Mouse (Mus musculus) adrenal gland, adult 2 months (tissue): ENCODE results near the gene Zbtb45. TPM values are rescaled to one million over a fixed set of nuclear protein-coding genes. Genes with fewer than 3 reads are reported as not detected.
A peak's percentile ranks its signal among the peaks of the same experiment; 100 is the strongest.

Experiments used
- DNase-seq: peaks from one replicate; pipeline ENCODE4 v3.0.0; 2021
- long read RNA-seq: library from polyadenylated mRNA; stranded (forward); transcript quantifications from one replicate; pipeline ENCODE4 v2.0.0, GENCODE M21; 2021
- polyA plus RNA-seq: library from polyadenylated mRNA; depleted of rRNA; stranded (reverse); fragments of >200 nt; gene quantifications from 2 replicates; pipeline ENCODE4 v1.2.3, GENCODE M21; 2012; rRNA removed
- total RNA-seq, 2 experiments: library from RNA; stranded (reverse); gene quantifications; 2 replicates each; pipeline ENCODE4 v1.2.3; 2021

Gene Zbtb45
- 10 to 100 TPM; 10.7 to 15.5 TPM for total RNA-seq
- polyA plus RNA-seq, result 53.7 and 59.9 TPM in 2 replicates
- long read RNA-seq, partial matches to known transcripts, result 0 of 19 reads
- long read RNA-seq, other reads (novel, unspliced or antisense), result 15 of 19 reads

DNA sequence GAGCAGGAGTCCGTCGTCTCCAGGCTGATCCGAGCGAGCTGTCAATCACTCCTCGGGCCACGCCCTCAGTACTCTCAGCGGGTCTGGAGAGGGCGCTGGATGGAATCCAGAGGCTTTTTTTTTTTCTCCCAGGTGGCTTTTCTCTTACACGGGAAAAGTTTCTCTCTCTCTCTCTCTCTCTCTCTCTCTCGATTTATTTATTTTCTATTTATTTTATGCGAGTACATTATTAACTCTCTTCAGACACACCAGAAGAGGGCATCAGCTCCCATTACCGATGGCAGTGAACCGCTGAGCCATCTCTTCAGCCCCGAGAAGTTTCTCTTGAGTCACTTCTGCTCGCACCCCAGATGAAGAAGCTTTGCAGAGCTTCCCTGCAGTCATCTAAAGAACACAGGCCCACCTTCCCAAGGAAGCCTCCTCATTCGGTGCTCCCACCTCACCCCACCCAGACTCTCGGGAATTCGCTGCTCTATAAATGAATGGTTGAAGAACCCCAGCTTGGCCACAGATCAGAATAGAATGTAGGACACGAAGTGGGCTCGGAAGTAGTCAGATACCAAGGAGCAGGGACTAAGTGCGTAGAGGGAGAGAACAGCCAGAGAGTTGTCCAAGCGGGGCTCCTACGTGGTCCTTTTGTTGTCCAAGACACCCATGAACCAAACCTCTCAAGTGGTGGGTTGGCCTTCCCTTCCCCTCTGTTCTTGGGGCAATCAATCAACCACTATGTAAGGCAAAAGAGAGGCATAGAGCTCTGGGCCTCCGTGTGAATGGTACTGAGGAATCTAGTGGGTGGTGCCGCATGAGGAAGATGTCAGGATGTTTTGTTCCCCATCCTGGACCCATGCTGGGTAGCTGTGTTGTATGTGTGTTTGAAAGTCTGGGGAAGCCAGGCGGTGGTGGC is at the start of gene Zbtb45:
Zbtb45 (minus strand) TSS at position 30 of the 904 bp plus-strand sequence.
- DNase-seq, result peak; percentile 32

GRCm38 (mm10) chr7:13059536-13059935 is 49.7 kb upstream of the Zbtb45 start:
- no peak for DNase-seq

- no peak for DNase-seq
These were observed 47.3 kb upstream of the Zbtb45 start for GRCm38 (mm10) chr7:13056913-13057700.

DNA sequence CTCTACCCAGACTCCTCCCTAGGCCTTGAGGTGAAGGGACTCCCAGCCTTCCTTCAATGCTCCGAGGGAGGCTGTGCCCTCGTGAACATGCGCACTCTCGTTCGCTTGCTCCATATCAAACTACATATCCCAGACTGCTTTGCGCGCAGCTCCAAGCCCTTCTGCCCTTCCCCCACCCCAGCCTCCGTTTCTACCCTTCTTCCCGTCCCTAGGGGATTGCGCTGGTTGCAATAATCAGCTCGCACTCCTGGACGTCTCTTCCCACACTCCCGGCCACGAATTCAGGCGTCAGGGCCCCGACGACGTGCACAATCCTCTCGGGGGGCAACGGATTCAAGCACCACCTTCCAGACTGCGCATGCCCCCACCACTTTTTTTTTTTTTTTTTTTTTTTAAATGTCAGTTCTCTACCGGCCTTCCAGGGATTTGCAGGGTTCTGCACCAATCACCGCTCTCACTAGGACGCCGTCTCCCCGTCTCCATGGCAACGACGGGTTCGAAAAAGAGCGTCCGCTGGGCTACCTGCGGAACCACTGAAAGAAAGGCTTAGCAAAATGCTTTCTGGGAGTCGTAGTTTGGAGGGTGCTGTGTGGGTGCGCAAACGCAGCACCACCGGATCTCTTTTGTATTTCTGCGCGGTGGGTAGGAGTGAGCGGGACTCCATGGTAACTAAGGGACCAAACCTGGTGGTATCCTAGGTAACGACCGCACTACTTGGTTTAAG is 44.6 kb upstream of the Zbtb45 start, which contains the start of gene Mzf1:
Mzf1 (minus strand) TSS at position 478 of the 724 bp plus-strand sequence.
- peak; percentile 94 for DNase-seq

DNA sequence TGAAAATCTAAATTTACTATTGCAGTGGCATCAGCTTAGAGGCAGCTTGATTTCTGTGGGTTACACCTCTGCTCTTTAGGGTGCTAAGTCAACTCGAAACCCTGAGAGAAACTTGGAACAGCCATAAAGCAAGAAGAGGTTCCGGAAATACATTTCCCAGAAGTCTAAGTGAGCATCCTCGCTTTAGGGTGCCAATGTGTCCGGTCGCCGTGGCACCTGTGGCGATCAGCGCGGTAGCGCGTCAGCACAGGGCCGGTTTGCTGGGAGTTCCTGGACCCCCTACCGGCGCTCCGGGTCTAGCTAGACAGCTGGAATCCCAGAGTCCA is 44.1 kb upstream of the Zbtb45 start:
- DNase-seq, result no peak

DNA sequence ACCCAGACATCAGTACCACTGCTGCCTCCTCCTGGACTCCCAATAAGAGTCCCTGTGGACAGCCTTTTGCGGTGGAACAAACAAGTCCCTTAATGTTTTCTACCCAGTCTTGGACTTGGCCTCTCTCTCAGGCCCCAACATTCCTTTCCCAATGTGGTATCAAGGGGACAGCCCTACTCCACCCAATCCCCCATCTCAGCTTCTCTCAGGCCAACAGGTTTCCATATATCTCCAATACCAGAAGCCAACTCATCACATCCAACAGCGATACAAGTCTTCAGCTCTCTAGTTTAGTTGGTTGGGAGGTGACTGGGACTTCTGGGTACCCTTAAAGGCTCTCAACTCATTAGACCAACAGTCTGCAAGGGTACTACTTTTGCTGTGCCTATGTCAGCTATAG is 43.7 kb upstream of the Zbtb45 start:
- DNase-seq, result no peak

- no peak for DNase-seq
These were observed 43.2 kb upstream of the Zbtb45 start for GRCm38 (mm10) chr7:13053001-13053400.

- peak; percentile 75 for DNase-seq
These were observed 36.2 kb upstream of the Zbtb45 start for GRCm38 (mm10) chr7:13046084-13046483.

GRCm38 (mm10) chr7:13044254-13044625 is 34.4 kb upstream of the Zbtb45 start:
- DNase-seq, result no peak

GRCm38 (mm10) chr7:13043445-13044253 is 33.8 kb upstream of the Zbtb45 start:
- DNase-seq, result peak; percentile 62

DNA sequence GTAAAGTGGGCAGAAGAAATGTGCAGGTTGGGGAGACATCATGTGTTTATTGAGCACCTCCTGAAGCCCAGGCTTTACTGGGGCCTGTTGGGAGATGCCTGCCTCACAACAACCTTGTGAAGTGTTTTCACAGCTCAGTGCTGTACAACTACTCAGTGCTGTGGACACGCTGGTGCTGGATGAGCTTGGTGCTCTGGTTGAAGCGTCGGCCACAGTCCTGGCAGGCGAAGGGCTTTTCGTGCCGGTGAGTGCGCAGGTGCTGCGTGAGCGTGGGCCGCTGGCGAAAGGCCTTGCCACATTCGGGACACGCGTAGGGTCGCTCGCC is 33.2 kb upstream of the Zbtb45 start:
- DNase-seq, result no peak

DNA sequence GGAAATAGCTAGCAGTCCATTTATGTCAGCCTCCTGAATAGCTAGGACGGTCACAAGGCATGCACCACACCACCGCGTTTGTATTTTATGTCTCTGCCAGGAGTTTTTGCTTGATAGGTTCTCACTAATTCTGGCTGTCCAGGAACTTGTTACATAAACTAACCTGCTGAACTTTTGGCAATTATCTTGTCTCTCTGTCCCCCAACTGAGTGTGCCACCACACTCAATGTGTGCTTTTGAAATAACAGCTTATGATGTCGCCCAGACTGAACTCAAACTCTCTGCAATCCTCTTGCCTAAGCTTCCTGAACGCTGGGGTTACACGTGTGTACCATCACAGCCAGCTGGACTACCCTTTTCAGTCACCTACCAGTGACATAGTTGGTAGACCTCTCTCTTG is 32.7 kb upstream of the Zbtb45 start:
- DNase-seq, result no peak

DNA sequence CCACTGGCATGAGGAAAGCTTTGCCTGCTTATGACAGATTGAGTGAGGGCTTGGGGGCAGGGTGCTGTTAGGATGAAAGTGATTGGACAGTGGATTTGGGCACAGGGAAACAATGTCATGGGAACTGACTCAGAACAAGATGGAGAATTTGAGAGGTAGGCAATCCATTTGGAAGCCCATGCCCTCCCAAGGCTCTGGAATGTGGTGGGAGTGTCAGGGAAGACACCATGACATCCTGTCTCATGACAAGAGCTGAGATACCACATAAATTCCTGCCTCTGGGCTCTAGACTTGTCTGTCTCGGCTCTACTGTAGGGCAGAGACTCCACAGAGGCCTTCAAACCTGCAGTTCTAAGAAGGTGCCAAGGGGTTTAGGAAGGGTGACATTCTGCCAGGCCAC is 31.4 kb upstream of the Zbtb45 start:
- DNase-seq, result no peak

DNA sequence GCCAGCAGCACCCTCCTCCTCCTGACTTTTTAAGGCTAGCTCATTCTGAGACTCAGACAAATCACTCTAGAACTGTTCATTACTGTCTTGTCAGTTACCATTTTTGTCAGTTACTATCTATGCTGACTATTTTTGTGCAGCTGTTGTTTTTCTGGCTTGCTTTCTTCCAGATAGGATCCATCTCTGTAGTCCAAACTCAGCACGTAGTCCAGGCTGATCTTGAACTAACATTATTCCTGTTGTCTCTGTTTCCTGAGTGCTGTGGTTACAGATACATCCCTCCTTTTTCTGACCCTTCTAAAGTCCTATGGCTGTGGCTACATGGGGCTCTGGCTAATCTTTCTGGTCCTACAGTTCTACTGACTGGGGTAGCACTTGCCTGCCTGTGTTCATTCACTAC is 29.3 kb upstream of the Zbtb45 start:
- DNase-seq, result no peak

GRCm38 (mm10) chr7:13038621-13039169 is 28.9 kb upstream of the Zbtb45 start:
- DNase-seq, result no peak

- peak; percentile 99 for DNase-seq
These were observed 28.2 kb upstream of the Zbtb45 start, which contains the start of gene Ube2m for GRCm38 (mm10) chr7:13037901-13038555. Ube2m (minus strand) TSS chr7:13038275.

GRCm38 (mm10) chr7:13037366-13037765 is 27.5 kb upstream of the Zbtb45 start:
- no peak for DNase-seq

DNA sequence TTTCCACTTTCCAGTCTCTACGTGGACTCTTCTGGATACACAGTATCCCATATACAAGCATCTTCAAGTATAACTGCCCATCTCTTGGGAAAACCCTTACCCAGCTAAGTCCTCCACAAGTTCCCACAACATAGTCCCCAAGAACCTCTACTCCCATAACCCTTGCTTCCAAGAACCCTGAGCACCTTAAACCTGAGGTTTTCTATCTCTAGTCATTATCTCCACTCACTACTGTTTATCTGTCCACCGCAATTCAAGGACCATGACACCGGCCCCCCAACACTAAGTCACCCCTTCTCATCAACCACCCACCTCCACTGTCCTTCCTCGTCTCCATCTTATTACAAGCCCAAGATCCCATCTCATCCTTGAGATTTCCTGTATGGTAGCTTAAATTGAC is 27.0 kb upstream of the Zbtb45 start:
- no peak for DNase-seq

DNA sequence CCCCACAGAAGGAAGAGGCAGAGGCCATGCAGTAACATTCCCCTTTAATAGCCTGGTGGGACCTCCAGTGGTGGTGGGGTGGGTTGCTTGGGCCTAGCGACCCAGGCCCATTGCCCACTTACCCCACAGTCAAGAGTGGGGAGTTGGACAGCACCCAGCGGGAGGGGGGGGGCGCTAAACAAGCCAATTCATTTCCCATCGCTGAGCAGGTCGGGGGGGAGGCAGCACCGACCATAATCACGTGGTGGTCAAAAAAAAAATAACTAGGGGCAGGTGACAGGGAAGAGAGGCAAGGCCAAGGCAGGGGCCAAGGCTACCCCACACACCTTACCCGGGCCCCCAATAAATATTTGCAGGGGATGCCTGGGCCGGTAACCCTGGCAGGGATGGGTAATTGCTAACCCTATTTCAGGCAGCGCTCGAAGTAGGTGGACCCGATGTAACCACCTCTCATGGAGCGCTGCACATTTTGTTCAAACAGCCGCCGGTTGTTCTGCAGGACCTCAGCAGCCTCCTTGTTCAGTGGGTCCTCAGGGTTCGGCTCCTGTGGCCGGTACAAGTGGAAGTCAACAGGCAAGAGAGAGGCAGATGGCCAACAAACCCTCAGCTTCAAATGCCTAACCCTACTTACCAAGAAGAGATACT is 25.5 kb upstream of the Zbtb45 start:
- DNase-seq, result no peak
